16 mouse cellular contexts compared by ENCODE assay signal in the genomic region with DNA sequence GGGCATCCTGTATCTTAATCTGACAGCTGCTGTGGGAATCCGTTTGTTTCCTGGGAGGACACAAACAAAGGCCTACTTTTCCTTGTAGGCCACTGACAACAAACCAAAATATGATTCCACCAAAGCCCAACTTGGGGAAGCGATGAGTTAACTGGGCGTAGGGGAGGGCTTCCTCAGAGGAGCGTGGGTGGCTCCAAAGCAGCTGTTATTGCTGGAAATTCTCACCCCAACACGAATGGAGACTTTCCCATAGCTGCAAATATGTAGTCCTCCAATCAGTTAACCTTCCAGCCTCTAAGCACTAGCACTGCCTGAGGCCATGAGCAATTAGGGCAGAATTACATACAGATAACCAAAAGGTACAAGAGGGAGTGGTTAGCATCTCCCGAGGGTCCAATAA.
"Had no signal": no experiment of that assay in that cellular context is flagged by ENCODE, and none has a peak within 500 bp of the region (broad histone marks: within the 10 kb centered on the region; RNA-seq: fewer than 3 reads in every experiment).

No protein-coding gene starts in this region.

- H3K4me3 ChIP-seq: liver, embryonic 15.5 days; lung, embryonic 15.5 days; megakaryocyte, embryonic 14.5 days; midbrain, embryonic 13.5 days; midbrain, embryonic 15.5 days; neural tube, embryonic 13.5 days; neural tube, embryonic 15.5 days; stomach, embryonic 15.5 days had no signal

- H3K4me2 ChIP-seq: liver, embryonic 15.5 days; lung, embryonic 15.5 days; midbrain, embryonic 11.5 days; midbrain, embryonic 13.5 days; midbrain, embryonic 15.5 days; neural tube, embryonic 13.5 days; neural tube, embryonic 15.5 days; stomach, embryonic 15.5 days had no signal

- H3K9me3 ChIP-seq: liver, embryonic 15.5 days; lung, embryonic 15.5 days; midbrain, embryonic 13.5 days; midbrain, embryonic 15.5 days; neural tube, embryonic 13.5 days; neural tube, embryonic 15.5 days; stomach, embryonic 15.5 days had no signal

- H3K27me3 ChIP-seq: liver, embryonic 15.5 days; midbrain, embryonic 13.5 days; midbrain, embryonic 15.5 days; neural tube, embryonic 13.5 days; neural tube, embryonic 15.5 days; stomach, embryonic 15.5 days had no signal

- H3K9ac ChIP-seq: liver, embryonic 15.5 days; liver, postnatal 0 days; lung, embryonic 15.5 days; midbrain, embryonic 13.5 days; midbrain, embryonic 15.5 days; neural tube, embryonic 13.5 days; neural tube, embryonic 15.5 days; stomach, embryonic 15.5 days had no signal

- DNase-seq: liver, postnatal 0 days; right cerebral cortex, postnatal 14 days; thymus, adult 2 months; thymus, postnatal 25 days; thymus, postnatal 4 days had no signal

- H3K36me3 ChIP-seq: liver, embryonic 15.5 days; lung, embryonic 15.5 days; midbrain, embryonic 13.5 days; midbrain, embryonic 15.5 days; neural tube, embryonic 13.5 days; neural tube, embryonic 15.5 days; stomach, embryonic 15.5 days had no signal

- H3K27ac ChIP-seq: liver, embryonic 15.5 days; lung, embryonic 15.5 days; macrophage; midbrain, embryonic 13.5 days; midbrain, embryonic 15.5 days; neural tube, embryonic 13.5 days; neural tube, embryonic 15.5 days; stomach, embryonic 15.5 days; stomach, postnatal 0 days had no signal

- ATAC-seq: liver, postnatal 0 days; midbrain, embryonic 13.5 days; midbrain, embryonic 15.5 days had no signal

- H3K4me1 ChIP-seq: liver, embryonic 15.5 days; stomach, embryonic 15.5 days had no signal
